Mouse (Mus musculus) megakaryocyte, embryonic 14.5 days (primary cell): Measurements from ENCODE around the gene Bud31.

Experiments used
- FLI1 ChIP-seq: IDR thresholded peaks from 2 replicates; pipeline ENCODE4 v1.6.1; 2012; ENCODE audit warnings: low read length, inconsistent platforms, mixed read lengths
- GATA1 ChIP-seq: IDR thresholded peaks from 3 replicates; pipeline ENCODE4 v1.6.1; 2012; ENCODE audit warnings: mixed read lengths, low read length, inconsistent platforms, borderline replicate concordance

DNA sequence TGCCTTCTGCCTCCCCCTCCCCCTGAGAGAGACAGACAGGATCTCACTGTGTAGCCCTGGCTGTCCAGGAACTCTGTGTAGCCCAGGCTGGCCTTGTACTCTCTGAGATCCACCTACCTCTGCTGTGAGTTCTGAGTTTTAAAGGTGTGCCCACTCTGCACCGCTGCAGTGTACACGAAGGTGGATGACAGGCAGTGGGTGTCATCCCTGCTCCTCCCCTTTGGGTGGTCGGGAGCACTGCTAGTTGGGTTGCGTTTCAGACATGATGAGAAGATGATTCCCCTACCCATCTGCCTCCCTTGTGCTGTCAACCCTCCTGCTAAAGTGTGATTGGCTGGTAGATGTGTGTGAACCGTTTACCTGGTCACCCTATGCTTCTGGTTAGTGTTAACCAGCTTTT, 21.7 kb upstream of the Bud31 start:
- no peak for TF ChIP-seq GATA1
- no peak for TF ChIP-seq FLI1
